Mouse (Mus musculus): ENCODE measurements around the gene Myo5c. TPM values are rescaled to one million over a fixed set of nuclear protein-coding genes. Genes with fewer than 3 reads are reported as not detected.

Gene Myo5c
- total RNA-seq, 1 experiment from 2014 or later: 0.70 TPM

DNA sequence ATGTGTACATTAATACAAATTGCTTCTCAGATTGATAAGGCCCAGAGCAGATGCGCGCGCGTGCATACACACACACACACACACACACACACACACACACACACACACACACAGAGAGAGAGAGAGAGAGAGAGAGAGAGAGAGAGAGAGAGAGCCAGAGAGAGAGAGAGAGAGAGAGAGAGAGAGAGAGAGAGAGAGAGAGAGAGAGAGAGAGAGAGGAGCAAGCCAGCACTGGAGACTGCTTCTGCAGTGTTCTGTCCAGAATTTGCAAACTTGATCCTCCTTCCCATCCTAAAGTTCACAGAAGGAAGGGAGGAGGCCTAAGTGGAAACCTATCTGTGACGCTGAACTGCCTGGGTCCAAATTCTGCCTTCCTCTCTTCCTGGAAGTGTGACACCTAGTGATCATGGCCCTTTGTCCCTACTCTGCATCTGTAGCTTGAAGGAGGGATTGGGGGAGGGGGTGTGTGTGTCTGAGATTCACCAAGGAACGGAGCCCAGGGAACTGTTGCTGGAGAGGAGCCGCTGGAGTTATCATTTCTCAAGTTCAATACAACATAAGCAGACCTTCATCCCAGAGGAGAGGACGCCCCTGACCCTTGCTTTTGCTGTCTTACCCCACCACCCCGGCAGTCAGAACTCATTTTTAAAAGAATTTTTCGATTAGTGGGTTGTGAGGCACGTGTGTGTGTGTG lies 81.5 kb downstream of the Myo5c start:
- no peak for ATAC-seq (ENCODE audit: extremely low read depth, insufficient number of reproducible peaks, low FRiP score, poor library complexity, severe bottlenecking)

DNA sequence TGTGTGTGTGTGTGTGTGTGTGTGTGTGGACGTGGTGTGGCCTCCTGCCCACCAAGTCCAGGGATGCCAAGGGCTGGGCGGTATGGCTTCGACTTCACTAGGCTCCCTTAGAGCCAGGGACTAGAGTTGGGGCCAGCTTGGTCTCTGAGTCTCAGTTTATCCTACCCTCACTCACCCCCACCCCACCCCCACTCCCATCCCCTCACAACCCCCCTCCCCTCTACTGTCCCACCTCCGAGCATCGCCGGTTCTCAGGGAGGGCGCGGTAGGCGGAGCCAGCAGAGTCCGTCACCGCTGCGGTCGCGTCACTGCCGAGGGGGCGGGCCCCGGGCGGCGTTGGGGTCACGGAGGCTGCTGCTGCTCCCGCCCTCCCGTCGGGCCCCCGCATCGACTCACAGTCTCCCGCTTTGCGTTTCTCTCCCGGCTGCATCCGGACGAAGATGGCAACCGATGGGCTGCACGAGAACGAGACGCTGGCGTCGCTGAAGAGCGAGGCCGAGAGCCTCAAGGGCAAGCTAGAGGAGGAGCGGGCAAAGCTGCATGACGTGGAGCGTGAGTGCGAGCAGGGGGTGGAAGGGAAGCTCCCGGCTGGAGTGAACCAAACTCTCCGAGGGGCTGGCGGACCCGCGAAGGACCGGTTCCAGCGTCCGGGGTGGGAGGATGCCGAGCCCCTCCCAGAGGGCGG lies 82.2 kb downstream of the Myo5c start:
- ATAC-seq (ENCODE audit: extremely low read depth, insufficient number of reproducible peaks, low FRiP score, poor library complexity, severe bottlenecking): peak; percentile 49; the same call in 1 of the 2 replicates

- ATAC-seq (ENCODE audit: extremely low read depth, insufficient number of reproducible peaks, low FRiP score, poor library complexity, severe bottlenecking): no peak
Measured at GRCm38 (mm10) chr9:75314517-75315105, 82.8 kb downstream of the Myo5c start.

GRCm38 (mm10) chr9:75315238-75315637 lies 83.4 kb downstream of the Myo5c start:
- ATAC-seq (ENCODE audit: extremely low read depth, insufficient number of reproducible peaks, low FRiP score, poor library complexity, severe bottlenecking): no peak

DNA sequence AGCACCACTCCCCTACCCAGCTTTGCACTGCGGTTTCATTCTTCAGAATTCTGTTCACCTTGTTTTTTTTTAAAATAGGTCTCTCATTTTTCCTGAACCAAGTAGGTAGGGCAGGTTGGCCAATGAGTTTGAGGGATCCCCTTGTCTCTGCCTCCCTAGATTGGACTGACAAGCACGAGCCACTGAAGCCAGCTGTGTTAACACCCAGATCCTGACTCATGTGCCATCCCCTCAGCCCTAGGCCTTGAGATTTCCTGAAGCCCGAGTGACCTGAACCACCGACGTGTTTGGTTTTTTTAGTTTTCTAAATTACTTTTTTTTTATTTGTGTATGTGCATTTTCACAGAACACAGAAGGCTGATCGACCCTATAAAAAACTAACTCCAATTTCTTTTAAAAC lies 85.0 kb downstream of the Myo5c start:
- ATAC-seq (ENCODE audit: extremely low read depth, insufficient number of reproducible peaks, low FRiP score, poor library complexity, severe bottlenecking): no peak

DNA sequence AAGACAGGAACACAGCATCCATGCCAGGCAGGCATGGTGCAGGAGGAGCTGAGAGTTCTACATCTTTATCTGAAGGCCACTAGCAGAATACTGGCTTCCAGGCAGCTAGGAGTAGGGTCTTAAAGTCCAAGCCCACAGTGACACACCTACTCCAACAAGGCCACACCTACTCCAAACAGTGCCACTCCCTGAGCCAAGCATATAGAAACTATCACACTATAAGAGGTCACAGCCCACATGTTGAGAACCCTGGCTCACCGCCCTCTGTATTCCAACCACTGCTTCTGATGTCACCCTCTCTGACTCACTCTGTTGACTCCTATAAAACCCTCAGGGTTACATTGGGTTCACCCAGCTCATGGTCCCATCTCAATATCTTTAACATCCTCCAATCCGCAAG lies 86.4 kb downstream of the Myo5c start:
- no peak for ATAC-seq (ENCODE audit: extremely low read depth, insufficient number of reproducible peaks, low FRiP score, poor library complexity, severe bottlenecking)

DNA sequence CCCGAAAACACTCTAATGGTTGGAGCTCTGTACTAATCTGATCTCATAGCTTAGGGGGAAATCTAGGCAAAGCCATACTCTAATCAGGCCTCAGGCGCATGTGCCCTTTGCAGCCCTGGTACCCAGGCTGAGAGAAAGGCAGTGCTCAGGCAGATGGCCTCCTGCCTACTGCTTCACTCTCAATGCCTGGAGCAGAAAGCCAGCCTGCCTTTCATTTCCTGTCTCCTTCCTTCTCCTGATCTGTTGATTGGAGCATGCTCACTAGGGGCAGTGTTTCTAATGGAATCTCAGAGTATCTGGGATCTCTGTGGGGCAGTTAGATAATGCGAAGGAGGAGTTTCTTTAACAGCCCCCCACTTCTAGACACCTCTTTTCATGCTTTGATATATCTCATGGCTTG lies 87.5 kb downstream of the Myo5c start:
- ATAC-seq (ENCODE audit: extremely low read depth, insufficient number of reproducible peaks, low FRiP score, poor library complexity, severe bottlenecking): no peak

GRCm38 (mm10) chr9:75322099-75322885 lies 90.5 kb downstream of the Myo5c start:
- ATAC-seq (ENCODE audit: extremely low read depth, insufficient number of reproducible peaks, low FRiP score, poor library complexity, severe bottlenecking): no peak

- no peak for ATAC-seq (ENCODE audit: extremely low read depth, insufficient number of reproducible peaks, low FRiP score, poor library complexity, severe bottlenecking)
Measured at GRCm38 (mm10) chr9:75328047-75328446, 96.2 kb downstream of the Myo5c start.

- no peak for ATAC-seq (ENCODE audit: extremely low read depth, insufficient number of reproducible peaks, low FRiP score, poor library complexity, severe bottlenecking)
Measured at GRCm38 (mm10) chr9:75330821-75331220, 99.0 kb downstream of the Myo5c start.

- ATAC-seq (ENCODE audit: extremely low read depth, insufficient number of reproducible peaks, low FRiP score, poor library complexity, severe bottlenecking): no peak
Measured at GRCm38 (mm10) chr9:75334440-75334839, 102.6 kb downstream of the Myo5c start.

- ATAC-seq (ENCODE audit: extremely low read depth, insufficient number of reproducible peaks, low FRiP score, poor library complexity, severe bottlenecking): no peak
Measured at GRCm38 (mm10) chr9:75338016-75338415, 106.2 kb downstream of the Myo5c start.

GRCm38 (mm10) chr9:75342433-75342832 lies 110.6 kb downstream of the Myo5c start:
- ATAC-seq (ENCODE audit: extremely low read depth, insufficient number of reproducible peaks, low FRiP score, poor library complexity, severe bottlenecking): no peak

GRCm38 (mm10) chr9:75347458-75347857 lies 115.6 kb downstream of the Myo5c start, which contains the start of gene Bcl2l10:
TSS of gene Bcl2l10 (plus strand) at chr9:75347758.
- no peak for ATAC-seq (ENCODE audit: extremely low read depth, insufficient number of reproducible peaks, low FRiP score, poor library complexity, severe bottlenecking)

GRCm38 (mm10) chr9:75348066-75348465 lies 116.2 kb downstream of the Myo5c start:
- no peak for ATAC-seq (ENCODE audit: extremely low read depth, insufficient number of reproducible peaks, low FRiP score, poor library complexity, severe bottlenecking)

GRCm38 (mm10) chr9:75348641-75349040 lies 116.8 kb downstream of the Myo5c start:
- no peak for ATAC-seq (ENCODE audit: extremely low read depth, insufficient number of reproducible peaks, low FRiP score, poor library complexity, severe bottlenecking)

GRCm38 (mm10) chr9:75353094-75353493 lies 121.3 kb downstream of the Myo5c start:
- no peak for ATAC-seq (ENCODE audit: extremely low read depth, insufficient number of reproducible peaks, low FRiP score, poor library complexity, severe bottlenecking)

Measured in neutrophil, adult 5-6 weeks (primary cell).